Mouse (Mus musculus): ENCODE data around the gene Tppp.

GRCm38 (mm10) chr13:74073369-74073768 lies 64.2 kb downstream of the Tppp start:
- TF ChIP-seq CTCF (IDR thresholded peaks at IDR 0.05) (no peak), POLR2A (IDR thresholded peaks at IDR 0.05; ENCODE audit: insufficient read depth, low read depth, low read length) (no peak), EP300 (IDR thresholded peaks at IDR 0.05; ENCODE audit: insufficient read depth, low read depth, low read length) (no peak)
